Mouse (Mus musculus) liver, embryonic 15.5 days (tissue): ENCODE results near the gene Twist2. TPM values are rescaled to one million over a fixed set of nuclear protein-coding genes. Genes with fewer than 3 reads are reported as not detected.

Experiments used
- ATAC-seq: fragments of 200-750 bp; cut with Nextera tagmentation; 2 replicates; pipeline ENCODE4 v1.8.0; 2017; ENCODE audit warnings: moderate number of reproducible peaks, mild to moderate bottlenecking, moderate library complexity; ENCODE audit not compliant: insufficient read depth
- H3K27ac ChIP-seq: fragments of 300-500 bp; sonication (generic); replicated peaks from 2 replicates; pipeline ENCODE4 v1.5.1; 2015; ENCODE audit warnings: mild to moderate bottlenecking, inconsistent platforms
- H3K27me3 ChIP-seq: fragments of 300-500 bp; sonication (generic); 2 replicates; pipeline ENCODE4 v1.6.1; 2015; ENCODE audit warnings: mild to moderate bottlenecking, inconsistent platforms
- H3K36me3 ChIP-seq: fragments of 300-500 bp; sonication (generic); replicated peaks from 2 replicates; pipeline ENCODE4 v1.6.1; 2015; ENCODE audit warnings: moderate library complexity, mild to moderate bottlenecking, inconsistent platforms
- H3K4me1 ChIP-seq: fragments of 300-500 bp; sonication (generic); replicated peaks from 2 replicates; pipeline ENCODE4 v1.6.1; 2015; ENCODE audit warnings: inconsistent platforms
- H3K4me2 ChIP-seq: fragments of 300-500 bp; sonication (generic); 2 replicates; pipeline ENCODE4 v1.6.1; 2015; ENCODE audit warnings: moderate library complexity, mild to moderate bottlenecking, inconsistent platforms
- H3K4me3 ChIP-seq: fragments of 300-500 bp; sonication (generic); replicated peaks from 2 replicates; pipeline ENCODE4 v1.5.1; 2015; ENCODE audit warnings: mild to moderate bottlenecking, inconsistent platforms
- H3K9ac ChIP-seq: fragments of 300-500 bp; sonication (generic); 2 replicates; pipeline ENCODE4 v1.6.1; 2015; ENCODE audit warnings: moderate library complexity, mild to moderate bottlenecking, inconsistent platforms
- H3K9me3 ChIP-seq: fragments of 300-500 bp; sonication (generic); replicated peaks from 2 replicates; pipeline ENCODE4 v1.6.1; 2016; ENCODE audit warnings: inconsistent platforms
- WGBS: fragments of 180-500 bp; shearing (Covaris S2); methylation state at CpG from one replicate; pipeline ENCODE4 v1.1.7; 2015; ENCODE audit warnings: mixed read lengths; ENCODE audit not compliant: insufficient replicate concordance; 5-methylcytosine and 5-hydroxymethylcytosine counted together
- polyA plus RNA-seq: library from polyadenylated mRNA; unstranded; fragments of >200 nt; fragmentation: Nextera tagmentation; extraction: Ambion mirVana; gene quantifications from 2 replicates; pipeline ENCODE4 v1.2.1, GENCODE M21; 2015

The Twist2 gene
- polyA plus RNA-seq, 1 experiment from 2014 or later, result 0.26 TPM

GRCm38 (mm10) chr1:91874633-91875032, 73.4 kb downstream of the Twist2 start:
- Histone ChIP-seq H3K4me2 (no peak overlapping the region), H3K4me3 (no peak overlapping the region), H3K9me3 (no peaks in the 10 kb centered on the region), H3K9ac (no peak overlapping the region), H3K27me3 (no peaks in the 10 kb centered on the region), H3K4me1 (no peaks in the 10 kb centered on the region), H3K27ac (no peak overlapping the region), H3K36me3 (no peaks in the 10 kb centered on the region)
- ATAC-seq, result no peak
- WGBS, result 21% methylated on average over 2 of the region's 2 CpGs

DNA sequence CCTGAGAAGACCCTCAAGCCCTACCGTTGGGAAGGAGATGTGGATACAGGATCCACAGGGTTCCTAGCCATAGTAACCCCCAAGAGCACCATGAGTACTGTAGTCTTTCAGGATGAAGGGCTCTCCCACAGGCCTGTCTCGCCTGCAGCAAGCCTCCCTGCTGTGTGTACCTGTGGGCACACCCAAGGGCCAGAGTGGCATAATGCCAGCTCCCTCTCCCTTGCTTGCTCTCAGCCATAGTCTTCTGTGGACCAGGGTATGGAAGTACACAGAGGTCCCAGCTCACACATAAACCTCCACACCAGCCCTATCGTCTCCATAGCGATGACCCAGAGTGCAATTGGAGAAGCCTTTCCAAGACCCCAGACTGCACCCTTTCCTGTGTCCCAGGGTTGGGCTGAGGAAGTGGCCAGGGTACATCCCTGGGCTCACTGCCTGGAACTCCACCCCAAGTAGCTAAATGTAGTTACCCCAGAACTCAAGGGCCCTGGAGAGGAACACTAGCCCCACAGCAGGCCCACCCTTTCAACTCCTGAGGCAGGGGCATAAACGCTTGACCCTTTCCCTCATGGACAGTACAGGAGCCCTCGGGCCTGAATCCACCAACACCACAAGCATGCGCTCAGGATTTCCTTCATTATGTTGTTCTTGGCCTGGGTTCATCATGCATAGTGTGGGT, 73.9 kb downstream of the Twist2 start:
- Histone ChIP-seq H3K4me1 (no peaks in the 10 kb centered on the region), H3K4me3 (no peak overlapping the region), H3K27ac (no peak overlapping the region), H3K9ac (no peak overlapping the region), H3K36me3 (no peaks in the 10 kb centered on the region), H3K27me3 (no peaks in the 10 kb centered on the region), H3K9me3 (no peaks in the 10 kb centered on the region), H3K4me2 (no peak overlapping the region)
- WGBS, result 51% methylated on average over 7 of the region's 7 CpGs
- ATAC-seq, result no peak

DNA sequence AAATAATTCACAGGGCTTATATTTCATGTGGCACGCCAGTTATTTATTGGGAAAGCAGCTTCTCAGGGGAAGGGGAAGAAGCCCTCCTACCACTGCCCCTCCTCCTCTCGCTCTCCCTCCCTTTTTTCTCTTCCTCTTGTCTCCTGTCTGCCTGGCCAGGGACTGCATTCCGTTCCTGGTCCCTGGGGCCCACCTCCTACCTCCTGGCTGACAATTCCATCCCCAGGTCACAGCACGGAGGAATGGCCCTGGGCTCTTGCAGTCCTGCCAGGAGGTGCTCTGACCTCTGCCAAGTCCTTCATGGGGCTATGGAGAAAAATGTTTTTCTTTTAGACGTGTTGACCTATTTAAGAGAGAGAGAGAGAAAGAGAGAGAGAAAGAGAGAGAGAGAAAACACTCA, 77.4 kb downstream of the Twist2 start:
- 35% methylated on average over 5 of the region's 5 CpGs for WGBS
- H3K27me3 ChIP-seq, result no peaks in the 10 kb centered on the region

DNA sequence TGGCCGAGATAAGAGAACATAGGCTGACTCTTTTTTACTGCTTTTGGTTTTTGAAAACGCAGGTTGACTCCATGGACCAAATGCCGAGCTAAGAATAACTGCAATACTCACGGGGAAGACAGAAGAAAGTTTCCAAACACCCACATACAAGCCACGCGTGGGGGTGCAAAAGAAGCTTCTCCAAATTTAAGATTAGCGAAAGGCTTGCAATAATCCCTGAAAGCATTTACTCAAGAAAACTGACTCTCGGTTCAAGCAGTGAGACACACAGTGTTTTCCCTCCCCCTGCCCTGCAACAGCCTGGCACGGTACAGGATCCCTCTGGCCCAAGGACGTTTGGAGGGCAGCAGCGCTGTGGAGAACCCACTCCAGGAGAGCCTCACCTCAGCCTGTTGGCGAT, 78.9 kb downstream of the Twist2 start:
- WGBS, result 67% methylated on average over 12 of the region's 12 CpGs
- Histone ChIP-seq H3K36me3 (no peaks in the 10 kb centered on the region), H3K4me1 (no peaks in the 10 kb centered on the region), H3K27ac (no peak overlapping the region), H3K9me3 (no peaks in the 10 kb centered on the region), H3K9ac (no peak overlapping the region), H3K4me3 (no peak overlapping the region), H3K27me3 (no peaks in the 10 kb centered on the region), H3K4me2 (no peak overlapping the region)
- no peak for ATAC-seq

More for the DNA sequence above, 77.4 kb downstream of the Twist2 start:
- no peak overlapping the region for H3K4me2 ChIP-seq
- ATAC-seq, result no peak
- H3K9me3 ChIP-seq, result no peaks in the 10 kb centered on the region
- H3K4me1 ChIP-seq, result no peaks in the 10 kb centered on the region
- H3K4me3 ChIP-seq, result no peak overlapping the region
- H3K9ac ChIP-seq, result no peak overlapping the region
- H3K27ac ChIP-seq, result no peak overlapping the region
- no peaks in the 10 kb centered on the region for H3K36me3 ChIP-seq

GRCm38 (mm10) chr1:91880899-91881298, 79.6 kb downstream of the Twist2 start:
- no peak for ATAC-seq
- Histone ChIP-seq H3K27me3 (no peaks in the 10 kb centered on the region), H3K4me1 (no peaks in the 10 kb centered on the region), H3K27ac (no peak overlapping the region), H3K4me2 (no peak overlapping the region), H3K36me3 (no peaks in the 10 kb centered on the region), H3K9me3 (no peaks in the 10 kb centered on the region), H3K9ac (no peak overlapping the region), H3K4me3 (no peak overlapping the region)
- 46% methylated on average over 8 of the region's 8 CpGs for WGBS

- H3K9me3 ChIP-seq, result no peaks in the 10 kb centered on the region
- H3K27ac ChIP-seq, result no peak overlapping the region
- peak; percentile 77 for ATAC-seq
- WGBS, result 53% methylated on average over 5 of the region's 5 CpGs
- H3K9ac ChIP-seq, result no peak overlapping the region
- H3K4me1 ChIP-seq, result no peaks in the 10 kb centered on the region
- H3K4me3 ChIP-seq, result no peak overlapping the region
- H3K27me3 ChIP-seq, result no peaks in the 10 kb centered on the region
- H3K4me2 ChIP-seq, result no peak overlapping the region
- no peaks in the 10 kb centered on the region for H3K36me3 ChIP-seq
Observed at GRCm38 (mm10) chr1:91883115-91883514, 81.9 kb downstream of the Twist2 start.

DNA sequence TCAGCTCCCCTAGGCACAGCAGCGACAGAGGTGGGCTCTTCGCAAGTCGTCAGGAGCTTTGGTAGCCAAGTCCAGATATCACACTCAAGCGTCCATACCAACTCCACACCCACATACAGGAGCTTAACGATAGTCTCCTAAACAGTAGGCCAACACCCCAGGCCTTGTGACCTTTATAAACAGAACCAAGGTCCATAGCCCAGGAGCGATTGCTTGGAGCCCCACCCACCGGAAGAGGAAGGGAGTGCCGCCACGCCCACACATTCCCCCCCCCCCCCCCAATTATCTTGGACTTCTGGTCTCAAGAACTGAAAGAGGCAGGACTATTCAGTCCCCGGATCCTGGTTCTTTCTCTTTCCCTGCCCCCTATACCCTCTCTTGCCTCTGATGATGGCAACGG, 92.3 kb downstream of the Twist2 start:
- no peak overlapping the region for H3K4me2 ChIP-seq
- ATAC-seq, result no peak
- 0 out of 2 replicates have a peak, but pooled peaks cover 5% of the 10 kb centered on the region for H3K4me1 ChIP-seq
- H3K27ac ChIP-seq, result no peak overlapping the region
- no peak overlapping the region for H3K9ac ChIP-seq
- 76% methylated on average over 11 of the region's 11 CpGs for WGBS
- H3K4me3 ChIP-seq, result no peak overlapping the region
- no peaks in the 10 kb centered on the region for H3K9me3 ChIP-seq
- no peaks in the 10 kb centered on the region for H3K27me3 ChIP-seq
- H3K36me3 ChIP-seq, result no peaks in the 10 kb centered on the region

DNA sequence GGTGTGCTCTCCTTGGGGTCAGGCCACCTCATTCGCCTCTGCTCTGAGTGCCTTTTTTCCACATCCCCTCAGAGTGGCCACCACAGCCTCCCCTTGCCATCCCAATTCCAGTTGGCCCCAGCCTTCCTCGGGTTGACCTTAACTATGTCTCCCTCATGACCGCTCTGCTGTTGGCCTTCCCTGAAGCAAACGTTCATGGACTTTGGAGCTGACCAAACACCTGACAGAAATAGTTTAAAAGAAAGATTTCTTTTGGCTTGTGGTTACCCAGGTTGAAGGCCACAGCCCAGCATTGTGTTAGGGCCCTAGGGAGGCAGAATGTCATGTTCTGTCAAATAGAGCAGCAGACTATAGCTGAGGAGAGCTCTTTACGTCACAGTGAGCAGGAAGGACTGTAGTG, 93.0 kb downstream of the Twist2 start:
- ATAC-seq, result no peak
- Histone ChIP-seq H3K9me3 (no peaks in the 10 kb centered on the region), H3K27ac (no peak overlapping the region), H3K4me3 (no peak overlapping the region), H3K36me3 (no peaks in the 10 kb centered on the region), H3K4me1 (0 out of 2 replicates have a peak, but pooled peaks cover 5% of the 10 kb centered on the region), H3K27me3 (no peaks in the 10 kb centered on the region), H3K4me2 (no peak overlapping the region), H3K9ac (no peak overlapping the region)
- WGBS, result 59% methylated on average over 5 of the region's 5 CpGs

DNA sequence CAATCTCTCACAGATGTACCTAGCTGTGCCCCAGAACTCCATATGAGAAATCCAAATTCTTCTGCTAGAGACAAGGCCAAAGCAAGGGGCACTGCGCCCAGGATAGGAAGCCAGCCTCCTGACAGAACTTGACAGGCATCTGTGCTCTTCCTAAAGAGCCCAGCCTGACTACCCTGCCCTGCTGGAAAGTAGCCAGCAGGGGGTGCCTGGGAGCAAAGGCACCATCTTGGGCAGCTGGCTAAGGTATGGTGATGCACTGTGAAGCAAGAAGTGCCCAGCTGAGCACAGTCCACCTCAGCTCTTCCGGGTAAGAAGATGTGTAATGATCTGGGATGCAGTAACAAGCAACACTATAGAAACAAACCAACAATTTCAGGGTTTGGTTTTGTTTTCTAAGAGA, 95.8 kb downstream of the Twist2 start:
- H3K9ac ChIP-seq, result no peak overlapping the region
- H3K27ac ChIP-seq, result no peak overlapping the region
- no peaks in the 10 kb centered on the region for H3K36me3 ChIP-seq
- 75% methylated on average over 2 of the region's 2 CpGs for WGBS
- H3K4me2 ChIP-seq, result no peak overlapping the region
- no peak overlapping the region for H3K4me3 ChIP-seq
- no peaks in the 10 kb centered on the region for H3K9me3 ChIP-seq
- no peaks in the 10 kb centered on the region for H3K27me3 ChIP-seq
- ATAC-seq, result no peak
- 0 out of 2 replicates have a peak, but pooled peaks cover 5% of the 10 kb centered on the region for H3K4me1 ChIP-seq
